Mouse (Mus musculus) embryonic stem cell, embryonic (primary cell): ENCODE results near the gene Ralgds.

Source experiments
- CTCF ChIA-PET, 4 experiments: fragments of 300-600 bp in 2 of 4; fragments of 350-600 bp in 2 of 4; sonication (Branson Sonifier 250); formaldehyde crosslinking; loops; one replicate each; lab custom pipeline; 2022; ENCODE audit warnings: inconsistent platforms in 2 of 4; lab: Charles Lee
- POLR2A ChIA-PET, 4 experiments: fragments of 300-600 bp in 2 of 4; fragments of 350-600 bp in 2 of 4; sonication (Branson Sonifier 250); formaldehyde crosslinking; loops; one replicate each; lab custom pipeline; 2022; ENCODE audit warnings: antibody characterized with exemption in 4 of 4, inconsistent platforms in 1 of 4; lab: Charles Lee

Ralgds gene

GRCm38 (mm10) chr2:28585730-28586129 is 72.8 kb downstream of the Ralgds start:
- POLR2A ChIA-PET = interaction anchor here in 1 of 4 experiments (1.1 to 1.6 kb wide), 3 partner anchors 33 to 55 kb away, joined by 3 to 5 read pairs (median 4); partner anchors contain the start of genes Gfi1b and Tsc1

GRCm38 (mm10) chr2:28588574-28588973 is 75.6 kb downstream of the Ralgds start:
- POLR2A ChIA-PET = no interaction called here
- CTCF ChIA-PET = interaction anchor here in 1 of 4 experiments (0.5 to 1.0 kb wide), 2 partner anchors 14 to 34 kb away, joined by 6 read pairs; no protein-coding TSS in a partner anchor

More at GRCm38 (mm10) chr2:28585730-28586129, 72.8 kb downstream of the Ralgds start:
- CTCF ChIA-PET = interaction anchor here in 2 of 4 experiments (0.6 to 1.9 kb wide), 7 partner anchors 21 to 168 kb away, joined by 3 to 9 read pairs (median 3); no protein-coding TSS in a partner anchor

GRCm38 (mm10) chr2:28591479-28591878 is 78.6 kb downstream of the Ralgds start:
- CTCF ChIA-PET = interaction anchor here in 3 of 4 experiments (0.9 to 2.7 kb wide), 6 partner anchors 9 to 80 kb away, joined by 3 to 23 read pairs (median 6); partner anchors contain the start of genes Gfi1b (in 1 of the 3) and Gtf3c5 (in 1 of the 3)
- POLR2A ChIA-PET = interaction anchor here in 2 of 4 experiments (1.2 to 2.4 kb wide), 3 partner anchors 8 to 49 kb away, joined by 3 to 14 read pairs (median 8); partner anchors contain the start of genes Gfi1b (in 1 of the 2), Gtf3c5 (in 1 of the 2) and Tsc1 (in 1 of the 2)

DNA sequence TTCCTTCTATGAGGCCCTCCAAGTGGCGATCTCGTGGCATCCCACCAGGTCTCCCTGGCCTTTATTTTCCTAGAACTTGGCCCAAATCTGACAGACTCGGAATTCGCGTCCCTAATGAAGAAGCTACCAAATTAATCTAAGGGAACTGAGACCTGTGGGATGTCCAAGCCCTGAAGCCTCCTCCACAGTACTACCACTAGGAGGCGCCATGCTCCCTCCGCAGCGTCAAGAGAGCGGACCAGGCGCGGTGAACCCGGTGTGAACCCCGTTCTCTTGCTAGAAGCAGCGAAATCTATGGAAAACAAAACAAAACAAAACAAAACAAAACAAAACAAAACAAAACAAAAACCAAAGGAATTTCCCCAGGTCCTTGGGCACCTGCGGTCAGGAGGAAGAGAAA is 79.9 kb downstream of the Ralgds start:
- CTCF ChIA-PET = interaction anchor here (0.6 to 2.9 kb wide), 43 partner anchors 9 to 450 kb away, joined by 3 to 28 read pairs (median 5); partner anchors contain the start of genes Gfi1b (in 4 of the 4), Gtf3c5 (in 4 of the 4) and Ralgds (in 1 of the 4)
- POLR2A ChIA-PET = interaction anchor here in 3 of 4 experiments (1.0 to 2.4 kb wide), 8 partner anchors 9 to 76 kb away, joined by 3 to 14 read pairs (median 5); partner anchors contain the start of genes Gfi1b (in 2 of the 3), Gtf3c5 (in 2 of the 3) and Tsc1 (in 1 of the 3)

DNA sequence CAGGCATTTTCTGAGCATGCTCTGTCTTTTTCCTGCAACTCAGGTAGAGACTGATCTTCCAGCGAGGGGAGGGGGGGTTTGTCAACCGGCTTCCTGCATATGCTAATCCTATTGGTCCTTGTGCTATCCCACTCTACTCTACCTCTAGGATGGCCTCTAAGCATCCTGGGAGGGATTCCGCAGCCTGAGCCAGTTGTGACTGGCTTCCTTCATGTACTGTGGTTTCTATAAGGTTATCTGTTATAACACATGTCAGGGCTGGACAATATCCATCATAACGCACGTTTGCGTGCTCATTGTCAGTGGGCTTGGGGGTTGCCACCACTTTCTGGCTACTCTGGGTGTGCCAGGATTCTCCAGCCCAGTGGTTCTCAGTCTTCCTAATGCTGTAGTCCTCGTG is 83.1 kb downstream of the Ralgds start:
- POLR2A ChIA-PET = interaction anchor here in 1 of 4 experiments (0.7 kb wide), 1 partner anchor 58 kb away, joined by 3 read pairs; no protein-coding TSS in a partner anchor
- CTCF ChIA-PET = interaction anchor here in 1 of 4 experiments (2.3 kb wide), 1 partner anchor 13 kb away, joined by 9 read pairs; the partner anchor contains the start of gene Gtf3c5

DNA sequence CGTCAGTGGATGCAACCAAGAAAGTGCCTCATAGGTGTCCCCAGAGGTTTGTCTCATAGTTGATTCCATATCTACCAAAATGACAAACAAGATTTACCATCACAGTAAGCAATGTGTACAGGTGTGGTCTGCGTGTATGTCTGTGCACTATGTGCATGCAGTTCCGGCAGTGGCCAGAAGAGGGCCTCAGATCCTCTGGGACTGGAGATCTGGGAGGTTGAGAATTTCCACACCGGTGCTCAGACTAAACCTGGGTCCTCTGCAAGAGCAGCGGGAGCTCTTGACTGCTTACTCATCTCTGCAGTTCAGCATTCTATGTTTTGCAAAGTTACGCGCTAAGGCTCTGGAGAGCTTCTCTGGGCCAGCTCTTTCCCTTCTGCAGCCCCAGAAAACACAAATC is 84.1 kb downstream of the Ralgds start:
- ChIA-PET POLR2A (interaction anchor here in 3 of 4 experiments (0.6 to 3.2 kb wide), 8 partner anchors 10 to 1359 kb away, joined by 3 to 18 read pairs (median 4); partner anchors contain the start of gene Gtf3c5 (in 1 of the 3)), CTCF (interaction anchor here (0.6 to 3.3 kb wide), 17 partner anchors 10 to 456 kb away, joined by 3 to 24 read pairs (median 4); partner anchors contain the start of genes Gfi1b (in 2 of the 4) and Gtf3c5 (in 1 of the 4))

DNA sequence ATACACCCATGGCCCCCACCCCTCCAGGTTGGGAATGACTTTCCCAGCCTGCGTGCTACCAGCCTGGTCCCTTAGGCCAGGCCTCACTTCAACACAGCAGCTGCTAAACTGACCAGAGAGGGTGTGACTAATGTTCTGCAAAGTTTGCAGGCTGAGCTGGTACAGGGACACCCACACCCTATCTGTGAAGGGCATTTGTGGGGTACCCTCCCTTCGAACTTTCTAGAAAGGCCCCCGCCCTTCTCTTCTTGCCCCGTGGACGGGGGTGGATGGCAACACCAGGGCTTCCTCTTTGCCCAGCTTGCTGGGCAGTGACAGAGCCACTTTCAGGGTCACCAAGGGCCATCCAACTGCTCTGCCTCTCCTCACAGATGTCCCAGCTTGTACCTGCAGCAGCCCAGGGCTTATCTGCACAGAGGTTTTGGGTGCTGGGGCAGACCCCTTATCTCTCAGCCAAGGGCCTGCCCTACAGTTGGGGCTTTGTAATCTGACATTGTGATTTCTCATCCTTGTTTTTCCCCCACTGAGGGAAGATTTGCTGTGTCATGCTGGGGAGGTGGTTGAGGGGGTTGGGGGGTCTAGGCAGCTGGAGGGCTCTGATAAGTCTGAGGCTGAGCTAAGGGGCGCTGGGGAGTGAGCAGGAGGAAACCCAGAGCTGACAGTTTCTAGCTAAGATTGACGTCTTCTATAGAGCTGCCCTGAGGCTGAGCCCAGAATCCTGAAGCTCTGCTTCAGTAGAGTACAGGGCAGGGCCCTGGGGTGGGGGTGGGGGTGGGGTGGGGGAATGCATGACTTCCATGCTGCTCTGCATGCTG is 85.0 kb downstream of the Ralgds start:
- ChIA-PET CTCF (interaction anchor here (0.6 to 3.3 kb wide), 25 partner anchors 8 to 129 kb away, joined by 3 to 24 read pairs (median 4); partner anchors contain the start of genes Gfi1b (in 3 of the 4) and Gtf3c5 (in 1 of the 4)), POLR2A (interaction anchor here (0.5 to 3.2 kb wide), 14 partner anchors 9 to 1571 kb away, joined by 3 to 18 read pairs (median 4); partner anchors contain the start of genes Gtf3c5 (in 2 of the 4) and Tsc1 (in 1 of the 4))

DNA sequence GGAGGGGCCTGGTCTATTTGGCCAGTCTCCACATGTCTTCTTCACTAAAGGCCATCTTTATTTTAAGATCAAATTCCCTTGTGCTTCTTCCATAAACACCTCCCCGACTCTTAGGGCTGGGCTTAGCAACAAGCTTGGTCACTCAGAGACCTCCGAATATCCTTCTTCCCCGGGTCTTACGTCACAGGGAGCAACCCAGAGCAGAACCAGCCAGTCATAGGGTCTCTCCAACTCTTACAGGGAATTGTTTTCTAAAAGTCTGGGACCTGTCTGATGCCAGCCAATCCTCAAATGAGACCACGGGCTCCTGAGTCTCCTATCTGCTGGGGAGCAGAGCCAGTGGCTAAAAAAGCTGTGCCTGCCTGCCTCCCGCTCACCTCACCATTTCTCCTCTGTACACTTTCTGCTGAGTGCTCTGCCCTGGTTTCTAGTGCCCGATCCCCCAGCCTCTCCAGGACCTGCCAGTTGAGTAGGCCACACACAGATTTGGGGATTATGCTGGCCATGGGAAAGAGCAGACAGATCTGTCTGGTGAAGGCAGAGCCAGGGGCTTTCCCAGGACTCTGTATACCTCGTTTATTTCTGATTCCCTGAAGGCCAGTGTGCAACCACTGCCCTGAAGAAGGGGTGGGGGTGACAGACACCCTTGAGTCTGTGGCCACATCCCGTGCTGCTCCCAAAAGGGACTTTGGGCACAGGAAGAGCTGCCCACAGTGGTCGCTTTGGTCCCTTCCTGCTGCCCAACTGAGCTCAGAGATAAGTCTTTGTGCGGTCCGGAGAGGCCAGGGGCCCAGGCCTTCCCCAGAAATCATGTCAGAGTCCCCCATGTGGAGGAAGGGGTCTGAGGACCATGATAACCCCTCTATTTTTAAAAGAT is 86.0 kb downstream of the Ralgds start:
- ChIA-PET CTCF (interaction anchor here in 3 of 4 experiments (0.6 to 3.3 kb wide), 16 partner anchors 8 to 1152 kb away, joined by 3 to 24 read pairs (median 8); partner anchors contain the start of genes Gfi1b (in 3 of the 3) and Gtf3c5 (in 1 of the 3)), POLR2A (interaction anchor here in 2 of 4 experiments (0.5 to 3.2 kb wide), 8 partner anchors 8 to 384 kb away, joined by 3 to 18 read pairs (median 4); partner anchors contain the start of genes Gtf3c5 (in 2 of the 2), Gfi1b (in 1 of the 2) and Tsc1 (in 1 of the 2))

- POLR2A ChIA-PET = interaction anchor here in 2 of 4 experiments (0.8 to 3.2 kb wide), 2 partner anchors 16 kb away, joined by 3 to 18 read pairs; partner anchors contain the start of gene Gtf3c5 (in 2 of the 2)
- CTCF ChIA-PET = interaction anchor here in 3 of 4 experiments (0.6 to 3.3 kb wide), 9 partner anchors 7 to 1152 kb away, joined by 3 to 21 read pairs (median 8); partner anchors contain the start of gene Gfi1b (in 1 of the 3)
Observed at GRCm38 (mm10) chr2:28599569-28599900, 86.6 kb downstream of the Ralgds start.

- POLR2A ChIA-PET = interaction anchor here in 2 of 4 experiments (0.6 to 1.2 kb wide), 5 partner anchors 8 to 1603 kb away, joined by 3 to 6 read pairs (median 3); partner anchors contain the start of gene Gtf3c5 (in 1 of the 2)
- CTCF ChIA-PET = interaction anchor here (0.5 to 1.9 kb wide), 8 partner anchors 9 to 1989 kb away, joined by 3 to 13 read pairs (median 6); no protein-coding TSS in a partner anchor
Observed at GRCm38 (mm10) chr2:28601720-28602590, 89.0 kb downstream of the Ralgds start.
